Mouse (Mus musculus): Measurements from ENCODE around the gene Ccdc38.

DNA sequence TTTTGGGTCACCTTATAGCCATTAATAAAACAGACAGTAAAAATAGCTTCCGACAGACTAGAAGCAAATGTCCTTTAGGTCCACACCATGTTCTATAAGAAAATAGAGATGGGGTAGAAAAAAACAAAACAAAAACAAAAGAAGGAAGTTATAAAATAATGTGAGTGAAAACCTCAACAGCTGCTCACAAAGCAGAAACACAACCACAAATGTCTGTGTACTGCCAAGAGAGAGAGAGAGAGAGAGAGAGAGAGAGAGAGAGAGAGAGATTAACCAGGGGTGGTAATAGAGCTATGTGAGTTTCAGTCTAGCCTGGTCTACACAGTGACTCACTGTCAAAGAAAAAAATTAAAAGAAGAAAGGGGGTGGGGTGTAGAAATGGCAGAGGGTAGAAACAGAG lies 1.2 kb downstream of the Ccdc38 start:
- no peak for TF ChIP-seq CTCF (IDR thresholded peaks at IDR 0.05; ENCODE audit: extremely low read depth, insufficient read depth, insufficient read length, insufficient replicate concordance)
- TF ChIP-seq POLR2A (IDR thresholded peaks at IDR 0.05; ENCODE audit: low read depth, low read length), result no peak
